Mouse (Mus musculus): ENCODE results near the gene Lipt2. TPM values are rescaled to one million over a fixed set of nuclear protein-coding genes. Genes with fewer than 3 reads are reported as not detected.

The Lipt2 gene
- polyA plus RNA-seq, 1 experiment from 2014 or later, result 27.0 TPM

GRCm38 (mm10) chr7:100126514-100126913 lies 32.6 kb upstream of the Lipt2 start:
- H3K4me3 ChIP-seq (ENCODE audit: low read length), result no peak overlapping the region
- H3K4me1 ChIP-seq (ENCODE audit: control insufficient read depth, insufficient read depth, low read length), result 0 out of 2 replicates have a peak, but pooled peaks cover 4% of the 10 kb centered on the region
- ATAC-seq (ENCODE audit: low FRiP score, low TSS enrichment), result no peak
- H3K27ac ChIP-seq (ENCODE audit: low read depth, low read length), result no peak overlapping the region
- WGBS, result 92% methylated on average over 7 of the region's 7 CpGs
- H3K4me2 ChIP-seq (replicated peaks; ENCODE audit: low read depth, low read length), result no peak overlapping the region
- H3K27me3 ChIP-seq (ENCODE audit: control insufficient read depth, insufficient read depth, low read length), result no peaks in the 10 kb centered on the region
- no peak overlapping the region for H3K9ac ChIP-seq (ENCODE audit: low read depth, low read length)
- H3K36me3 ChIP-seq (ENCODE audit: control insufficient read depth, insufficient read depth, low read length), result no peaks in the 10 kb centered on the region
- H3K9me3 ChIP-seq (ENCODE audit: control insufficient read depth, low read length), result no peaks in the 10 kb centered on the region

- WGBS, result 70% methylated on average over 7 of the region's 7 CpGs
- H3K27ac ChIP-seq (ENCODE audit: low read depth, low read length), result no peak overlapping the region
- no peak overlapping the region for H3K4me3 ChIP-seq (ENCODE audit: low read length)
- 0 out of 2 replicates have a peak, but pooled peaks cover 4% of the 10 kb centered on the region for H3K4me1 ChIP-seq (ENCODE audit: control insufficient read depth, insufficient read depth, low read length)
- no peak for ATAC-seq (ENCODE audit: low FRiP score, low TSS enrichment)
- H3K36me3 ChIP-seq (ENCODE audit: control insufficient read depth, insufficient read depth, low read length), result no peaks in the 10 kb centered on the region
- no peaks in the 10 kb centered on the region for H3K27me3 ChIP-seq (ENCODE audit: control insufficient read depth, insufficient read depth, low read length)
- no peak overlapping the region for H3K4me2 ChIP-seq (replicated peaks; ENCODE audit: low read depth, low read length)
- no peaks in the 10 kb centered on the region for H3K9me3 ChIP-seq (ENCODE audit: control insufficient read depth, low read length)
- no peak overlapping the region for H3K9ac ChIP-seq (ENCODE audit: low read depth, low read length)
Observed at GRCm38 (mm10) chr7:100128262-100129041, 30.6 kb upstream of the Lipt2 start.

- no peak overlapping the region for H3K27ac ChIP-seq (ENCODE audit: low read depth, low read length)
- H3K27me3 ChIP-seq (ENCODE audit: control insufficient read depth, insufficient read depth, low read length), result no peaks in the 10 kb centered on the region
- no peak overlapping the region for H3K4me2 ChIP-seq (replicated peaks; ENCODE audit: low read depth, low read length)
- 0 out of 2 replicates have a peak, but pooled peaks cover 4% of the 10 kb centered on the region for H3K4me1 ChIP-seq (ENCODE audit: control insufficient read depth, insufficient read depth, low read length)
- no peak overlapping the region for H3K4me3 ChIP-seq (ENCODE audit: low read length)
- no peak overlapping the region for H3K9ac ChIP-seq (ENCODE audit: low read depth, low read length)
- no peaks in the 10 kb centered on the region for H3K36me3 ChIP-seq (ENCODE audit: control insufficient read depth, insufficient read depth, low read length)
- H3K9me3 ChIP-seq (ENCODE audit: control insufficient read depth, low read length), result no peaks in the 10 kb centered on the region
- WGBS, result 20% methylated on average over 6 of the region's 6 CpGs
- ATAC-seq (ENCODE audit: low FRiP score, low TSS enrichment), result no peak
Observed at GRCm38 (mm10) chr7:100130592-100130991, 28.5 kb upstream of the Lipt2 start.

- Histone ChIP-seq H3K9ac (ENCODE audit: low read depth, low read length) (no peak overlapping the region), H3K4me2 (replicated peaks; ENCODE audit: low read depth, low read length) (no peak overlapping the region), H3K4me3 (ENCODE audit: low read length) (no peak overlapping the region), H3K4me1 (ENCODE audit: control insufficient read depth, insufficient read depth, low read length) (0 out of 2 replicates have a peak, but pooled peaks cover 4% of the 10 kb centered on the region), H3K9me3 (ENCODE audit: control insufficient read depth, low read length) (no peaks in the 10 kb centered on the region), H3K36me3 (ENCODE audit: control insufficient read depth, insufficient read depth, low read length) (no peaks in the 10 kb centered on the region), H3K27ac (ENCODE audit: low read depth, low read length) (no peak overlapping the region), H3K27me3 (ENCODE audit: control insufficient read depth, insufficient read depth, low read length) (no peaks in the 10 kb centered on the region)
- ATAC-seq (ENCODE audit: low FRiP score, low TSS enrichment), result no peak
- WGBS, result 72% methylated on average over 1 of the region's 1 CpGs
Observed at GRCm38 (mm10) chr7:100132379-100132778, 26.7 kb upstream of the Lipt2 start.

GRCm38 (mm10) chr7:100137038-100137437 lies 22.0 kb upstream of the Lipt2 start:
- H3K27ac ChIP-seq (ENCODE audit: low read depth, low read length), result no peak overlapping the region
- no peak overlapping the region for H3K9ac ChIP-seq (ENCODE audit: low read depth, low read length)
- H3K27me3 ChIP-seq (ENCODE audit: control insufficient read depth, insufficient read depth, low read length), result no peaks in the 10 kb centered on the region
- H3K4me1 ChIP-seq (ENCODE audit: control insufficient read depth, insufficient read depth, low read length), result no peaks in the 10 kb centered on the region
- H3K9me3 ChIP-seq (ENCODE audit: control insufficient read depth, low read length), result no peaks in the 10 kb centered on the region
- no peak overlapping the region for H3K4me3 ChIP-seq (ENCODE audit: low read length)
- H3K4me2 ChIP-seq (replicated peaks; ENCODE audit: low read depth, low read length), result no peak overlapping the region
- H3K36me3 ChIP-seq (ENCODE audit: control insufficient read depth, insufficient read depth, low read length), result no peaks in the 10 kb centered on the region
- ATAC-seq (ENCODE audit: low FRiP score, low TSS enrichment), result no peak
- 76% methylated on average over 9 of the region's 9 CpGs for WGBS

GRCm38 (mm10) chr7:100138075-100138474 lies 21.0 kb upstream of the Lipt2 start:
- no peaks in the 10 kb centered on the region for H3K9me3 ChIP-seq (ENCODE audit: control insufficient read depth, low read length)
- no peaks in the 10 kb centered on the region for H3K4me1 ChIP-seq (ENCODE audit: control insufficient read depth, insufficient read depth, low read length)
- no peak overlapping the region for H3K9ac ChIP-seq (ENCODE audit: low read depth, low read length)
- no peak overlapping the region for H3K4me3 ChIP-seq (ENCODE audit: low read length)
- no peaks in the 10 kb centered on the region for H3K36me3 ChIP-seq (ENCODE audit: control insufficient read depth, insufficient read depth, low read length)
- ATAC-seq (ENCODE audit: low FRiP score, low TSS enrichment), result no peak
- WGBS, result 92% methylated on average over 4 of the region's 4 CpGs
- no peaks in the 10 kb centered on the region for H3K27me3 ChIP-seq (ENCODE audit: control insufficient read depth, insufficient read depth, low read length)
- no peak overlapping the region for H3K4me2 ChIP-seq (replicated peaks; ENCODE audit: low read depth, low read length)
- H3K27ac ChIP-seq (ENCODE audit: low read depth, low read length), result no peak overlapping the region

- 63% methylated on average over 1 of the region's 1 CpGs for WGBS
- Histone ChIP-seq H3K27me3 (ENCODE audit: control insufficient read depth, insufficient read depth, low read length) (no peaks in the 10 kb centered on the region), H3K9ac (ENCODE audit: low read depth, low read length) (no peak overlapping the region), H3K4me3 (ENCODE audit: low read length) (no peak overlapping the region), H3K9me3 (ENCODE audit: control insufficient read depth, low read length) (no peaks in the 10 kb centered on the region), H3K4me1 (ENCODE audit: control insufficient read depth, insufficient read depth, low read length) (no peaks in the 10 kb centered on the region), H3K36me3 (ENCODE audit: control insufficient read depth, insufficient read depth, low read length) (no peaks in the 10 kb centered on the region), H3K27ac (ENCODE audit: low read depth, low read length) (no peak overlapping the region), H3K4me2 (replicated peaks; ENCODE audit: low read depth, low read length) (no peak overlapping the region)
- ATAC-seq (ENCODE audit: low FRiP score, low TSS enrichment), result no peak
Observed at GRCm38 (mm10) chr7:100140591-100140990, 18.5 kb upstream of the Lipt2 start.

- Histone ChIP-seq H3K4me2 (replicated peaks; ENCODE audit: low read depth, low read length) (no peak overlapping the region), H3K36me3 (ENCODE audit: control insufficient read depth, insufficient read depth, low read length) (no peaks in the 10 kb centered on the region), H3K27me3 (ENCODE audit: control insufficient read depth, insufficient read depth, low read length) (no peaks in the 10 kb centered on the region), H3K4me3 (ENCODE audit: low read length) (no peak overlapping the region), H3K9ac (ENCODE audit: low read depth, low read length) (no peak overlapping the region), H3K27ac (ENCODE audit: low read depth, low read length) (no peak overlapping the region), H3K9me3 (ENCODE audit: control insufficient read depth, low read length) (no peaks in the 10 kb centered on the region), H3K4me1 (ENCODE audit: control insufficient read depth, insufficient read depth, low read length) (0 out of 2 replicates have a peak, but pooled peaks cover 2% of the 10 kb centered on the region)
- WGBS, result 68% methylated on average over 4 of the region's 4 CpGs
- no peak for ATAC-seq (ENCODE audit: low FRiP score, low TSS enrichment)
Observed at GRCm38 (mm10) chr7:100148586-100148985, 10.5 kb upstream of the Lipt2 start.

GRCm38 (mm10) chr7:100150086-100150485 lies 9.0 kb upstream of the Lipt2 start:
- WGBS, result 53% methylated on average over 10 of the region's 10 CpGs
- ATAC-seq (ENCODE audit: low FRiP score, low TSS enrichment), result no peak
- no peak overlapping the region for H3K27ac ChIP-seq (ENCODE audit: low read depth, low read length)

More at GRCm38 (mm10) chr7:100150086-100150485, 9.0 kb upstream of the Lipt2 start:
- H3K36me3 ChIP-seq (ENCODE audit: control insufficient read depth, insufficient read depth, low read length), result no peaks in the 10 kb centered on the region
- no peak overlapping the region for H3K9ac ChIP-seq (ENCODE audit: low read depth, low read length)
- no peaks in the 10 kb centered on the region for H3K27me3 ChIP-seq (ENCODE audit: control insufficient read depth, insufficient read depth, low read length)
- no peak overlapping the region for H3K4me2 ChIP-seq (replicated peaks; ENCODE audit: low read depth, low read length)
- H3K4me1 ChIP-seq (ENCODE audit: control insufficient read depth, insufficient read depth, low read length), result peaks cover 2% of the 10 kb centered on the region; the same call in 1 of the 2 replicates
- no peak overlapping the region for H3K4me3 ChIP-seq (ENCODE audit: low read length)
- H3K9me3 ChIP-seq (ENCODE audit: control insufficient read depth, low read length), result no peaks in the 10 kb centered on the region
